Mouse (Mus musculus) ES-E14 (cell line): ENCODE results near the gene Hcn4. TPM values are rescaled to one million over a fixed set of nuclear protein-coding genes. Genes with fewer than 3 reads are reported as not detected.

Experiments used
- DNase-seq: peaks from one replicate; pipeline ENCODE4 v3.0.0-alpha.2; 2013; ENCODE audit warnings: low read depth, low spot score
- H3K27ac ChIP-seq: 2 replicates; pipeline ENCODE4 v1.5.1; 2012; ENCODE audit warnings: low read depth, mild to moderate bottlenecking, low read length, moderate library complexity, mixed read lengths; ENCODE audit not compliant: poor library complexity, insufficient read depth, severe bottlenecking
- H3K36me3 ChIP-seq: 2 replicates; pipeline ENCODE4 v1.6.1; 2012; ENCODE audit warnings: mild to moderate bottlenecking, low read length, moderate library complexity, mixed read lengths; ENCODE audit not compliant: control insufficient read depth, poor library complexity, insufficient read depth, severe bottlenecking
- H3K4me1 ChIP-seq, 2 experiments: fragments of 150-350 bp in 1 of 2; sonication (generic) in 1 of 2; 2 replicates each; pipeline ENCODE4 v1.6.1; 2012; ENCODE audit warnings: low read length in 2 of 2, mild to moderate bottlenecking in 1 of 2, mixed read lengths in 1 of 2; ENCODE audit not compliant: control insufficient read depth in 2 of 2, insufficient read depth in 2 of 2, poor library complexity in 1 of 2
- H3K4me3 ChIP-seq, 2 experiments: fragments of 150-350 bp in 1 of 2; sonication (generic) in 1 of 2; 2 replicates each; pipeline ENCODE4 v1.5.1; 2012; ENCODE audit warnings: low read length in 2 of 2, low read depth in 1 of 2, mild to moderate bottlenecking in 1 of 2, mixed read lengths in 1 of 2; ENCODE audit not compliant: insufficient read depth in 1 of 2, poor library complexity in 1 of 2, severe bottlenecking in 1 of 2
- H3K9ac ChIP-seq: 2 replicates; pipeline ENCODE4 v1.6.1; 2012; ENCODE audit warnings: low read depth, mild to moderate bottlenecking, low read length, mixed read lengths; ENCODE audit not compliant: poor library complexity, insufficient read depth, severe bottlenecking
- H3K9me3 ChIP-seq: fragments of 150-350 bp; sonication (generic); 2 replicates; pipeline ENCODE4 v1.6.1; 2012; ENCODE audit warnings: low read depth, mild to moderate bottlenecking, low read length; ENCODE audit not compliant: control insufficient read depth, insufficient read depth
- CHD2 ChIP-seq: IDR thresholded peaks from 2 replicates; pipeline ENCODE4 v1.6.1; 2014; ENCODE audit warnings: mild to moderate bottlenecking, low read depth, low read length, inconsistent platforms
- HCFC1 ChIP-seq: IDR thresholded peaks from 2 replicates; pipeline ENCODE4 v1.6.1; 2012; ENCODE audit warnings: low read length, inconsistent platforms, borderline replicate concordance; ENCODE audit not compliant: insufficient read depth
- MAFK ChIP-seq: IDR thresholded peaks from 2 replicates; pipeline ENCODE4 v1.6.1; 2014; ENCODE audit warnings: mild to moderate bottlenecking, low read depth, low read length, inconsistent platforms; ENCODE audit not compliant: insufficient read depth
- ZC3H11A ChIP-seq: IDR thresholded peaks from 2 replicates; pipeline ENCODE4 v1.6.1; 2012; ENCODE audit warnings: low read depth, mild to moderate bottlenecking, inconsistent platforms, low read length, borderline replicate concordance
- ZNF384 ChIP-seq: IDR thresholded peaks from 2 replicates; pipeline ENCODE4 v1.6.1; 2012; ENCODE audit warnings: low read depth, low read length, inconsistent platforms
- in situ Hi-C, 2 experiments: fragments of 600-800 bp; cut with MboI; formaldehyde crosslinking; loops; one replicate each; pipeline ENCODE4 v1.15.1; 2025; ENCODE audit warnings: low sequenced_read_pairs in 2 of 2, inconsistent platforms in 1 of 2; ENCODE audit not compliant: unreplicated experiment in 2 of 2
- total RNA-seq: library from RNA; depleted of rRNA; stranded (reverse); fragments of 300-350 nt; gene quantifications from 2 replicates; pipeline ENCODE4 v1.2.3, GENCODE M21; 2012

Gene Hcn4
- total RNA-seq, 1 experiment: 0.22 TPM

GRCm38 (mm10) chr9:58823918-58824215, 655 bp downstream of the Hcn4 start:
- Histone ChIP-seq H3K9me3 (no peaks in the 10 kb centered on the region), H3K4me1 (peaks cover 0 to 4% of the 10 kb centered on the region in 2 experiments; a peak in 1 of 4 replicates), H3K36me3 (no peaks in the 10 kb centered on the region), H3K9ac (peak overlapping the region; percentile 67), H3K4me3 (peak overlapping the region; percentile 80 to 84), H3K27ac (no peak overlapping the region)
- DNase-seq: no peak
- in situ Hi-C loops: no loop called here
- TF ChIP-seq CHD2: no peak

GRCm38 (mm10) chr9:58829627-58830026, 6.4 kb downstream of the Hcn4 start:
- peaks cover 0 to 3% of the 10 kb centered on the region in 2 experiments; a peak in 1 of 4 replicates for H3K4me1 ChIP-seq
- DNase-seq: no peak
- no peaks in the 10 kb centered on the region for H3K36me3 ChIP-seq
- no peaks in the 10 kb centered on the region for H3K9me3 ChIP-seq
- in situ Hi-C loops: no loop called here
- no peak overlapping the region for H3K4me3 ChIP-seq
- H3K9ac ChIP-seq: no peak overlapping the region
- no peak overlapping the region for H3K27ac ChIP-seq
- TF ChIP-seq MAFK (no peak), CHD2 (no peak), HCFC1 (no peak), ZNF384 (no peak), ZC3H11A (no peak)

- Histone ChIP-seq H3K9me3 (no peaks in the 10 kb centered on the region), H3K36me3 (no peaks in the 10 kb centered on the region), H3K4me3 (no peak overlapping the region), H3K9ac (no peak overlapping the region), H3K27ac (no peak overlapping the region), H3K4me1 (peaks cover 3 to 7% of the 10 kb centered on the region in 2 experiments; a peak in 2 of 4 replicates)
- no peak for DNase-seq
- in situ Hi-C loops: no loop called here
- TF ChIP-seq CHD2 (no peak), HCFC1 (no peak), MAFK (no peak), ZNF384 (no peak), ZC3H11A (no peak)
These were observed 9.7 kb downstream of the Hcn4 start for GRCm38 (mm10) chr9:58832939-58833338.

GRCm38 (mm10) chr9:58837174-58837573, 14.0 kb downstream of the Hcn4 start:
- Histone ChIP-seq H3K27ac (no peak overlapping the region), H3K4me3 (no peak overlapping the region), H3K36me3 (no peaks in the 10 kb centered on the region), H3K9ac (no peak overlapping the region), H3K4me1 (peaks cover 3 to 7% of the 10 kb centered on the region in 2 experiments; a peak in 2 of 4 replicates), H3K9me3 (no peaks in the 10 kb centered on the region)
- no peak for DNase-seq
- no peak for TF ChIP-seq ZNF384
- TF ChIP-seq ZC3H11A: no peak
- no peak for TF ChIP-seq HCFC1
- TF ChIP-seq CHD2: no peak
- TF ChIP-seq MAFK: no peak
- in situ Hi-C loops: no loop called here

GRCm38 (mm10) chr9:58838504-58838903, 15.3 kb downstream of the Hcn4 start:
- TF ChIP-seq MAFK: no peak
- no peak for TF ChIP-seq CHD2
- TF ChIP-seq ZC3H11A: no peak
- TF ChIP-seq HCFC1: no peak
- TF ChIP-seq ZNF384: no peak
- H3K27ac ChIP-seq: no peak overlapping the region
- H3K4me1 ChIP-seq: peaks cover 3 to 7% of the 10 kb centered on the region in 2 experiments; a peak in 2 of 4 replicates
- H3K9ac ChIP-seq: no peak overlapping the region
- in situ Hi-C loops: no loop called here
- DNase-seq: no peak
- H3K9me3 ChIP-seq: no peaks in the 10 kb centered on the region
- H3K4me3 ChIP-seq: no peak overlapping the region
- no peaks in the 10 kb centered on the region for H3K36me3 ChIP-seq
